Mouse (Mus musculus): Measurements from ENCODE around the gene Rexo4.

Rexo4 gene

GRCm38 (mm10) chr2:26910124-26910993 is 53.8 kb downstream of the Rexo4 start, which contains the start of the genes Med22 and Rpl7a:
TSS of gene Med22 (minus strand) at chr2:26910677.
TSS of gene Rpl7a (plus strand) at chr2:26910764.
- peak; percentile 99 for DNase-seq (ENCODE audit: low read depth, low spot score)

GRCm38 (mm10) chr2:26909387-26909784 is 54.8 kb downstream of the Rexo4 start:
- no peak for DNase-seq (ENCODE audit: low read depth, low spot score)

GRCm38 (mm10) chr2:26908710-26909386 is 55.3 kb downstream of the Rexo4 start:
- DNase-seq (ENCODE audit: low read depth, low spot score), result peak; percentile 57

GRCm38 (mm10) chr2:26907109-26907508 is 57.1 kb downstream of the Rexo4 start:
- peak; percentile 55 for DNase-seq (ENCODE audit: low read depth, low spot score)

GRCm38 (mm10) chr2:26906431-26906830 is 57.8 kb downstream of the Rexo4 start:
- no peak for DNase-seq (ENCODE audit: low read depth, low spot score)

- DNase-seq (ENCODE audit: low read depth, low spot score), result no peak
Measured at GRCm38 (mm10) chr2:26905936-26906335, 58.2 kb downstream of the Rexo4 start.
